Mouse (Mus musculus): ENCODE data around the gene Ptprcap.
A peak's percentile ranks its signal among the peaks of the same experiment; 100 is the strongest.
"Not testable (repeated sequence)": the region's sequence is repeated elsewhere in the genome, so short reads cannot be mapped to it uniquely, and the experiment has no call there.

Gene Ptprcap

DNA sequence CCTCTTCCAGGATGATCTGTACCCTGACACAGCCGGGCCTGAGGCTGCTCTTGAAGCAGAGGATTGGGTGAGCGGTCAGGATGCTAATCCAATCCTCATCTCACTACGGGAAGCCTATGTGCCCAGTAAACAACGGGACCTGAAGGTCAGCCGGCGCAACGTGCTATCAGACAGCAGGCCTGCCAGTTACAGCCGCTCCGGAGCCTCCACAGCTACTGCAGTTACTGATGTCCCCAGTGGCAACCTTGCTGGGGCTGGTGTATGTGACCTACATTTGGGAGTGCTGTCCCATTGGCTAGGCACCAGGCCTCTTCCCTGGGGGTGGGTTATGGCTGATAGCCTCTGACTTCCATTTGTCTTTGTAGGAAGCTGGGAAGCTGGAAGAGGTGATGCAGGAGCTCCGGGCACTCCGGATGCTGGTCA, at the start of gene Ptprcap:
Ptprcap (plus strand) TSS at position 373 of the 423 bp plus-strand sequence.
- DNase-seq (ENCODE audit: inconsistent ontology term): no peak

DNA sequence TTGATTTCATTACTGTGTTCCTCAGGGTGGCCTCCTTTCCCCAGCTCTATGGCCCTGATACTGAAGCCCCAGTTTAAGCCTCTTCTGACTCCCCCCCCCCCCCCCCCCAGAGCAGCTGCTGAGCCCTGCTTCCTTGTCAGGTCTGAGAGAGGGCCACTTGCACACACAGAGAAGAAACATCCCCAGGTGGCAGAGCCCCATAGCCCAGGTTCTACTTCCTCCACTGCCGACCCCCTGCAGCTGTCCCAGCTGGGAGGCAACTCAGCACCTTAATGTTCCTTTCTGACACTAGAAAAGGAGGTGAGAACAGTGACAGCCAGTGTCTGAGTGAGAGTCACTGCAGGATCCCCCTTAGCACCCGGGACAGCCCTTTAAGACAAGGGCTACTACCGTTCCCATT, 49.6 kb upstream of the Ptprcap start:
- DNase-seq (ENCODE audit: inconsistent ontology term): no peak

DNA sequence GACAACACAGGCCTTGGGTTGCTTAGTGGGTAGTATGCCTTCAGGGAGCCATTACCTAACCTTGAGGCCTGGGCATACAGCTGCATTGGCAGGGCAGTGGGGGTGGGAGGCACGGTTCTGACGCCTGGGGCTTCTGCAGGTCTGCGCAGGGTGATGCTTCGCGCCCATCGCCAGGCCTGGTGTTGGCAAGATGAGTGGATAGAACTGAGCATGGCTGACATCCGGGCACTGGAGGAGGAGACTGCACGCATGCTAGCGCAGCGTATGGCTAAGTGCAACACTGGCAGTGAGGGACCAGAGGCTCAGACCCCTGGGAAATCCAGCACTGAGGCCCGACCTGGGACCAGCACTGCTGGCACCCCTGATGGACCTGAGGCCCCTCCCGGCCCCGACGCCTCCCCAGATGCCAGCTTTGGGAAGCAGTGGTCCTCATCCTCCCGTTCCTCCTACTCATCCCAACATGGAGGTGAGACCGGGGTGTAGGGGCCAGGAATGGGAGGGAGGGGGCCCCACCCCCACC, 48.7 kb upstream of the Ptprcap start:
- no peak for DNase-seq (ENCODE audit: inconsistent ontology term)

DNA sequence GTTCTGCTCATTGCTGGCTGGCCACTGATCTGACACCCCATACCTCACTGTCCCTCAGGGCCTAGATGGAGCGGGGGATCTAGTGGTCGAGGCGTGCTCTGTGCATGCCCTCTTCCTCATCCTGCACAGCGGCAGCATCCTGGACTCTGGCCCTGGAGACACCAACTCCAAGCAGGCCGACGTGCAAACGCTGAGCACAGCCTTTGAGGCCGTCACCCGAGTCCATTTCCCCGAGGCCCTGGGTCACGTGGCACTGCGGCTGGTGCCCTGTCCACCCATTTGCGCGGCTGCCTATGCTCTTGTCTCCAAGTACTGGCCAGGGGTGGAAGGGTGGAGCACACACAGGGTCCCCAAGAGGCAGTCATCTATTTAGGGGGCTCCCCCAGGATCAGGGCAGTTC, 46.8 kb upstream of the Ptprcap start:
- DNase-seq (ENCODE audit: inconsistent ontology term): no peak

DNA sequence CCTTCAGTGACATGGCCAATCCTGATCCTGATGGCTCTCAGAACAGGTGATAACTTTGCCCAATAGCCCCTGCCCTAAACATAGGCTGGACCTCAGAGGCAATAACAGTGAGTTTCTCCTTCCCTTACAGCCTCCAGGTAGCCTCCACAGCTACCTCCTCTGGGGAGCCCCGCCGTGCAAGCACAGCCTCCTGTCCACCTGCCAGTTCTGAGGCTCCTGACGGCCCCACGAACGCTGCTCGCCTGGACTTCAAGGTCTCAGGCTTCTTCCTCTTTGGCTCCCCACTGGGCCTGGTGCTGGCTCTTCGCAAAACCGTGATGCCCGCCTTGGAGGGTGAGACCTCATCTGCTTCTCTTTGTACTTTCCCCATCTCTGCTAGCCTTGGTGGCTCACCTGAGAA, 44.9 kb upstream of the Ptprcap start:
- no peak for DNase-seq (ENCODE audit: inconsistent ontology term)

DNA sequence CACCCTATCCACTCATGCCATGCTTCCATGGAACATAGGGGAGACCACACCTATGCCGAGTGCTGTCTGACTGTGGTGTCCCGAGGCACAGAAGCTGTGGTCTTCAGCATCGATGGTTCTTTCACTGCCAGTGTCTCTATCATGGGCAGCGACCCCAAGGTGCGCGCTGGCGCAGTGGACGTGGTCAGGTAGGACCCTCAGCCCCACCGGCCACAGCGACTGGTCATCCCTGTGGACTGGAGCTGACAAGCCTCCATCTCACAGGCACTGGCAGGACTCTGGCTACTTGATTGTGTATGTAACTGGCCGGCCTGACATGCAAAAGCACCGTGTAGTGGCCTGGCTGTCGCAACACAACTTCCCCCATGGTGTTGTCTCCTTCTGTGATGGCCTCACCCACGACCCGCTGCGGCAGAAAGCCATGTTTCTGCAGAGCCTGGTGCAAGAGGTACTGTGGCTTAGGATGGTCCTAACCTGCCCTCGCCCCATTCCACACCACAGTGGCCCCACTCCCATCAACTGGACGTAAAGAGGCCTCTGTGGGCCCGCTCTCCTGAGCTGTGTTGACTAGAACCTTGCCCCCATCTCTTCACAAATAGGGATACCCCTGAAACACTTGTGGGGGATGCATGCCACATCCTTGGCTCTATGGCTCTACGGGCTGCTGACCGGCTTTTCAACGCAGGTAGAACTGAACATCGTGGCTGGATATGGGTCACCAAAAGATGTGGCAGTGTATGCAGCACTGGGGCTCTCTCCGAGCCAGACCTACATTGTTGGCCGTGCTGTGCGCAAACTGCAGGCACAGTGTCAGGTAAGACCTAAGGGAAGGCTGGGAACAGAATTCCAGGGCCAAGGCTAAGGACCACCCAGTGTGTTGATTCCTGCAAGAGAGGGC, 41.1 kb upstream of the Ptprcap start:
- DNase-seq (ENCODE audit: inconsistent ontology term): no peak

DNA sequence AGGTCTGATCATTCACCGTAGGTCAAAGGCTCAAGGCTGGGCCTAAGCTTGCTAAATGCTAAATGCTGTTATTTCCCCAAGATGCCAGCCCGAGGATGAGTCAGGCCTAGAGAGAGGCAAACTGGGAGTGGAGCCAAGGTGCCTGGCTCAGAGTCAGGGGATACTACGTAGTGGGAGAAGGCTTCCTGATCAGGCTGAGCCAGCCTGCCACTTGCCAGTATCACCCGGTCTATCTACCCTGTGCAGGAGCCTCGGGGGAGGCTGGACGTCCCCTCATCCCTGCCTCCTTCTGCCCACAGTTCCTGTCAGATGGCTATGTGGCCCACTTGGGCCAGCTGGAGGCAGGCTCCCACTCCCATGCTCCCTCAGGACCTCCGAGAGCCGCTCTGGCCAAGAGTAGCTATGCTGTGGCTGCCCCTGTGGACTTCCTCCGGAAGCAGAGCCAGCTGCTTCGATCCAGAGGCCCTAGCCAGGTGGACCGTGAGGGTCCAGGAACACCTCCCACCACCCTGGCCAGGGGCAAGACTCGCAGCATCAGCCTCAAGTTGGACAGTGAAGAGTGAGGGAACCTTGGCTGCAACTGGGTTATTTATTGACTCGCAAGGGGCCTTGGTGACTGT, 40.1 kb upstream of the Ptprcap start:
- peak; percentile 91 for DNase-seq (ENCODE audit: inconsistent ontology term)

DNA sequence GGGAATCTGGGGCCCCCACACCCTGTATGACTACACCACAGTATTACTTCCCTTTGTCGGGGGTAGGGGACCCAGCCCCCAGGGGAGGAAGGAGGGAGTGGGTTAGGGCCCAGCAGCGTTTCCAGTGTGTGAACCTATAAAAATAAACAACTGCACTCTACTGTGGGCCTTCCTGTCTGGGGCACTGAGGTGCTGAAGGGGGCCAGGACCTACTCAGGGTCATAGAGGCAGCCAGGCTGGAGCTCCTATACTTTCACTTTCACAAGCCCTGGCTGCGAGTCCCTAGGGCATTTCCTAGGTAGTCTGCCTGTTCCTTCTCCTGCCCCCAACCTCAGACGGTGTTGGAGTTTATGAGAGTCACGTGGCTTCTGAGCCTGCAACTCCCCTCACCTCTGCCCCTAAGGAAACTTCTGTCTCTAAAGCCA, 39.6 kb upstream of the Ptprcap start:
- no peak for DNase-seq (ENCODE audit: inconsistent ontology term)

DNA sequence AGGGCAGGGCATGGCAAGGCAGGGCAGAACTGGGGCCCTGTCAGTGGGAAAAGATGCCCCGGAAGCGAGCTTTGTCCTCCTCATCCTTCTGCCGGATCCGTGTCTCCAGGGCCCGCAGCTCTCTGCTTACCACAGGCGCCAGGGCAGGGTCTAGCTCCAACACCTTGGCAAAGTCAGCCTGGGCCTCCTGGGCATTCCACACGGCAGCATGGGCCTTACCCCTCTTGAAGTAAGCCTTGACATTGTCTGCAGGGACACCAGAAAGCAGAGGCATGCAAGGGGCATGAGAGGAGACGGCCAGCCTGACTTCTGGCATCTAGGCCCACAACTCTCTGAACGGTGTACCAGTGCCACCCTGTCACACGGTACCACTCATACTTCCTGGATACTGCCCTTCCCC, 38.9 kb upstream of the Ptprcap start:
- DNase-seq (ENCODE audit: inconsistent ontology term): no peak

DNA sequence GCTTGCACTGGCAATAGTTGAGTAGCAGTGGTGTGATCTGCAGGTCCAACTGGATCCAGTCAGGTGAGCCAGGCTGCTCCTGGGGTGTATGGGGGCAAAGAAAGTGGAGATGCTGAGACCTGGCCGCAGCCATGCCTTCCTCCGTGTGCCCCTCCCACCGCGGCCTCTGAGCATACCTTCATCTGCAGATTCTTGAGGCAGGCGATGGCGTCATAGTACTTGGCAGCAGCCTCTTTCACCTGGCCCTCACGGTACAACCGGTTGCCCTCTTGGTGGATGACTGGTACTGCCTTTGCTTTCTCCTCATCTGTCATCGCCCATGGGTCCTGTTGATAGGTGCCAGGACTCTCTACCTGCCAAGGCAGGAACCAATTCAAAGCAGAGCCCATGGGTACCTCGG, 38.3 kb upstream of the Ptprcap start:
- DNase-seq (ENCODE audit: inconsistent ontology term): no peak

DNA sequence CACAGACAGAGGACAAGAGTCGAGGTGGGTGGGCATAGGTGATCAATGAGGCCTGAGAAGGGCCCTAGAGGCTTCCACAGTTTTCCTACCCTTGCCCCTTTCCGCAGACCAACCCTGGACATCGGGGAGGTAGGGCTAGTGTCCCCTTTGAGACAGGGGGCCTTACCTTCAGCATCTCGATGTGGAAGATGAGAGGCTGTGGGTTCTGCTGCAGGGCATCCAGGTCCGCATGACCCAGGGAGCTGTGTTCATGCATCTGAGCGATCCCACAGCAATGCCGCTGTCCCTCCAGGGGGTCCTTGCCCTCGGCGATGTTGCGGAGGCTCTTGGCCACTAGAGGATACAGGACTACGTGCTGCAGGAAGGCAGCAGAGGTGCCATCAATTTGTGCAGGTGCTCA, 37.6 kb upstream of the Ptprcap start:
- no peak for DNase-seq (ENCODE audit: inconsistent ontology term)

DNA sequence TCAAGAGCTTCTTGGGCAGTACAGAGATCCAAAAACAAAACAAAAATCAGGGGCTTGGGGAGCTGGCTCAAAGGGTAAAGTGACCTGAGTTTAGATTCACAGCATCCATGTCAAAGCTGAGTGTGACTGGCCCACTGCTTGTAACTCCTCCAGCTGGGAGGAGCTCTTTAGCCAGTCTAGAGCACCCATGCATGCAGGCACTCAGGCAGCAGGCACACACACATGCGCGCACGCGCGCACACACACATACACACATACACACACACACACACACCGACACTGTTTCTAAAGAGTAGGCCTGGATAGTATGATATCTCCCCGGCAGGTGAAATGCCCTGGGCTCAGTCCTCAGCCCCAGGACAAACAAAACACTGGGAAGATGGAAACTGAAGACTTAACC, 36.4 kb upstream of the Ptprcap start:
- DNase-seq (ENCODE audit: inconsistent ontology term): no peak

DNA sequence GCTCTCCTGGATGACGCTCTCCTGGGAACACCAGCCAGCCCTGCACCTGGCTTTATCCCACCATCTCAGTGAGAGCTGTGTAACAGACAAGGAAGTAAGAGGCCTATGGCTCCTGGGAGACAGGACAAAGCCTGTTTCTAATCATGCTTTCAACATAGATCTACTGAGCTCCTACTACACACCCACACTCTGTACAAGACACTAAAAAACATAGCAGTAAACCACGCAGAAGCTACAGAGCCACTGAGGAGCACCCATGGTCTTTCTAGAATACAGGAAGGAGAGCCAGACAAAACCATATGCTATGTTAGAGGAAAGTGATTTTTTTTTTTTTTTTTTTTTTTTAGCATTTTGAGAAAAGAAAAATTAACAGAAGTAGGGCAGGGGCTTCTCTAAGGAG, 35.1 kb upstream of the Ptprcap start:
- no peak for DNase-seq (ENCODE audit: inconsistent ontology term)

DNA sequence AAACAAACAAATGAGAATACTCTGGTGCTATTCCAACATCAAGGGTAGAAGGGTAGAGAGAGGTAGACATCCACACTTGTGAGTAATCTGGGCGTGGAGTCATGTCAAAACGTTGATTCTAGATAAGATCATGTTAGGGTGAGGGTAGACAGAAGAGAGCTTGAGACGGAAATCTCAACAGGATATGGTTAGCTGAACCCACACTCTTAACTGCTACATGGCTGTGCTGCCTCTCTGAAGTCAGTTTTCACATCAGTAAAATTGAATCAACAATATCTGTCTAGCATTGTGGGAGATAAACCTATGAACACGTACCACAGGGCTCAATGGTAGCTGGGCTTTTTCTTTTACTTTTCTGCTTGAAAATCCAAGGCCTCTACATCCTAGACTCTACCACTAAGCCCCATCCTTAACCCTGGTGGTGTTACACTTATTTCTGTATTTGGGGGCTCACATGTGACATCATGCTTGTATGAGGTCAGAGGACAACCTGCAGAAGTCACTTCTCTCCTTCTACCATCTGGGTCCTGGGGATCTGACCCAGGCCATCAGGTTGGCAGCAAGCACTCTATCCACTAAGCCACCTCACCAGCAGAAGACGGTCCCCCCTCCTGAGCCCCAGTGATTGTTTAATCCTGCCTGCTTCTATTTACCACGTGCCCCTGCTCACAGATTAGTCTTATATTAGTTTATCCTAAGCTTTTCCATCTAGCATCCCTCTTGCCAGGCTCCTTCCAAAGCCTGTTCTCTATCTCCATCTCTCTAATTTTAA, 33.5 kb upstream of the Ptprcap start:
- DNase-seq (ENCODE audit: inconsistent ontology term): no peak

DNA sequence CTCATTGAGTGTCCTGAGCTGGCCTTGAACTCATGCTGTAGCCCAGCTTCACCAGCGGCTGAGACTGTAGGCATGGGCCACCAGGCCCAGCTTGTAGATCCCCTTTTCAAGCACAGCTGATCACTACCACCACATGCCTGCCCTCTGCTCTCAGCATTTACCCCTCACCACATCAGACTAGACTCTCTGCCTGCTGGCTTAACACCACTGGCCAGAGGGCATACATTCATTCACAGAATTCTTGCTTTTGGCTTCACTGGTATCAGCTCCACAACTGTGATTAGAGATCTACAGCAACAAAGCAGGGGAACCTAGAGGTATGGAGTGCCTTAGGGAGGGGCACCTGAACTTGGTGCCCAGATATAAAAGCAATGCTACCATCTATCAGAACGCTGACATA, 32.9 kb upstream of the Ptprcap start:
- no peak for DNase-seq (ENCODE audit: inconsistent ontology term)

DNA sequence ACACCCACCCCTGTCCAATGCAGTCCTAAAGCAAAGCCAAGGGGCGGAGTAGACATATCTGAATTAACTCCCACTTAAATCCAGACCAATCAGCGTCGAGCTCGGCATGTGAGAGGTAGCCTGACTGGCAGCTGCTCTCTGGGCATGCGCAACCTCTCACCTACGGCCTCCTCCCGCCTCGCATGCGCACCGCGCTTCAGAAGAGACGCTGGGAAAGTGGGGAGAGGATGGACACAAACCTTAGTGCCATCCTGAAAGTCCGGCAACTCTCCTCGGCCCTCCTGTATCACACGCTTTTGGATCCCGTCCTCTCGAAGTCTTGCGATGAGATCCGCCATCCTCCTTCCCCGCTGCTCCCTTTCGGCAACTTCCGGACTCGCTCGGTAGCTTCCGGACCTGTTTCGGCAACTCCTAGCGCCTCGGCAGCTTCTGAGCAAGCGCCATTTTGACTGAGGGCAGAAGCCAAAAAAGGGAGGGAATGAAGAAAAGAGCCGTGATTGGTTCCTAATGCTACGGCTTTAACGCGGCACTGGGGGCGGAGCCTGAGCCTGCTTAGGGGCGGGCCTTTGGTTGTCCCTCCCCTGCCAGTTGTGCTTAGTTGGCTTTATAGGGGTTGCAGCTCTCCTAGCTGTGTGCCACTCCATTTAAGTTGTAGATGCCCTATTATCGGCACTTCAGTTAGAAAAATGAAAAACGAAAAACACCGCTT, 32.2 kb upstream of the Ptprcap start:
- peak; percentile 98 for DNase-seq (ENCODE audit: inconsistent ontology term)

DNA sequence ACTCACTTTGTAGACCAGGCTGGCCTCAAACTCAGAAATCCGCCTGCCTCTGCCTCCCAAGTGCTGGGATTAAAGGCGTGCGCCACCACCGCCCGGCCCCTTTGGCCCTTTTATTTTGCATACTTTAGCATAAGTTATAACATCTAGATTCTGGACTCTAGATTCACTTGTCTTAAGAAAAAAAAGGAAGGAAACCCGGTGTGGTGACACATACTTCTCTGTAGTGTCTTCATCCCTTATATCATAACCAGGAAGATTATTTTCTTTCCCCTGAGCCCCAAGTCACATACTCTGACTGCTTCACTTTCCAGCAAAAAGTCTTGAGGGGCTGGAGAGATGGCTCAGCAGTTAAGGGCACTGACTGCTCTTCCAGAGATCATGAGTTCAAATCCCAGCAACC, 31.5 kb upstream of the Ptprcap start:
- DNase-seq (ENCODE audit: inconsistent ontology term): not testable (repeated sequence)

DNA sequence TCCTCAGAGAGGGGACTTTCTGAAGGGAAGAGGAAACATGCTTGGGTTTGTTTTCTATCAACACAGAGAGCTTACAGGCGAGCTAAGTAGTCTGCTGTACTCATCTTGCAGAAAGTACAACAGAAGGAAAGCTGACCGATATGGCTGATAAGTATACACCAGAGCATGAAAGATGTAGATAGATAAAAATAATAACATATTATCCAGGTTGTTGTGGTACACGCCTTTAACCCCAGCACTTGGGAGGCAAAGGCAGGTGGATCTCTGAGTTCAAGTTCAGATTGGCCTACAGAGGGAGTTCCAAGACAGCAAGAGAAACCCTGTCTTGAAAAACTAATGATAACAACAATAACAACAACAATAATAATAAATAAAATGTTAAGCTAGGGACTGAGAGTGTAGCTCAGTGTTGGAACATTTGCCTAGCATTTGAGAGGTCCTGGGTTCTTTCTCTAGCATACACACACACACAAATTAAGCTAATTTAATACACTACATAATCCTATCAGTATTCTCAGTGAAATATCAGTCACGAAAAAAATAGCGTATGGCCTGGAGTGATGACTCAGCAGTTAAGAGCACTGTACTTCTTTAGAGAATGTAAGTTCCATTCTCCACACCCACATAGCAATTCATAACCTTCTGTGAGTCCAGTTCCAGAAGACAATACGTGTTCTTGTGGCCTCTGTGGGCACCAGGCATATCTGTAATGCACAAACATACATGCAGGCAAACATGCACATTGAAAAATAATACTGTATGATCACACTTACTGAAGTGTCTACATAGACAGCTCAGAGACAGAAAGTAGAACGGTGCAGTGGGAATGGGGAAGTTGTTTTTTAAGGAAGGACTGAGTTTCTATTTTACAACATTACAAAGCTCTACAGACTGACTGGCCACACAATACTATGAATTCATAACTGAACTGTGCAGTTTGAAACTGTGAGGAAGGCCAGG, 30.7 kb upstream of the Ptprcap start:
- DNase-seq (ENCODE audit: inconsistent ontology term): no peak

DNA sequence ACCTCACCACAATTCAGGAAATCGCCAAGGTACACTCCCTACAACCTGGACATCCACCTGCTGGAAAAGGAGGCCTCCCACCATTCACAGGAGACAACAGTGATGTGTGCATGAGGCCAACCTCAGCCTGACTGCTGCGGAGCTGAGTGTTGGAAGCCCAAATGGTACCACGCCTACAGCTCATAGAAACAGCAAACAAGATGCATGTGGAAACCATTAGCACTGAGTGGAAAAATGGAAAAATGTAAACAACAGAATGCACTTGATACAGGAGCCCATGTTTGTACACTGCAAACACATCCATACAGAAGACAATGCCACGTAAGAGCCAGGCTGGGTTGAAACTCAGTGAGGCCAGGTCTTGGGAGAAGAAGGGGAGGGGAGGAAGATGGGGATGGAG, 29.0 kb upstream of the Ptprcap start:
- no peak for DNase-seq (ENCODE audit: inconsistent ontology term)

DNA sequence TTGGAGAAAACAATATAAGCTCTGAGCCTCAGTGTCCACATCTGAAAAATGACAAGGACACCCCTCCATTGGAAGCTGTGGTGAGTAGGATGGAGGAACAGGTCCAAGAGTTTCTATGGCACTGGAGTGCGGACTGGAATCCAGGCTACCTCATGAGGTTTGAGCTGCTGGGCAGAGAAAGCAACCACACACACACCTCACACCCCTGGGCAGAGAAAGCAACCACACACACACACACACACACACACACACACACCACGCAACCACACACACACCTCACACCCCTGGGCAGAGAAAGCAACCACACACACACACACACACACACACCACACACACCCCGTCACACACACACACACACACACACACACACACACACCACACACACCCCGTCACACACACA, 28.1 kb upstream of the Ptprcap start:
- not testable (repeated sequence) for DNase-seq (ENCODE audit: inconsistent ontology term)
